Mouse (Mus musculus): Measurements from ENCODE around the gene Art2b. TPM values are rescaled to one million over a fixed set of nuclear protein-coding genes. Genes with fewer than 3 reads are reported as not detected.
"Not testable (repeated sequence)": the region's sequence is repeated elsewhere in the genome, so short reads cannot be mapped to it uniquely, and the experiment has no call there.

Gene Art2b
- total RNA-seq, 2 experiments from 2014 or later: not detected

GRCm38 (mm10) chr7:101559393-101559792 lies 26.0 kb downstream of the Art2b start:
- not testable (repeated sequence) for DNase-seq

- DNase-seq: no peak
Observed at GRCm38 (mm10) chr7:101557391-101557790, 28.0 kb downstream of the Art2b start.

- not testable (repeated sequence) for DNase-seq
Observed at GRCm38 (mm10) chr7:101555473-101555872, 29.9 kb downstream of the Art2b start.

GRCm38 (mm10) chr7:101551530-101551929 lies 33.9 kb downstream of the Art2b start:
- DNase-seq: no peak

- no peak for DNase-seq
Observed at GRCm38 (mm10) chr7:101550686-101551485, 34.5 kb downstream of the Art2b start.

GRCm38 (mm10) chr7:101549266-101549665 lies 36.1 kb downstream of the Art2b start:
- DNase-seq: no peak

- no peak for DNase-seq
Observed at GRCm38 (mm10) chr7:101547651-101548050, 37.7 kb downstream of the Art2b start.

GRCm38 (mm10) chr7:101541734-101542133 lies 43.7 kb downstream of the Art2b start:
- DNase-seq: no peak

- DNase-seq: peak; percentile 73 to 82
Observed at GRCm38 (mm10) chr7:101541132-101541531, 44.3 kb downstream of the Art2b start.

GRCm38 (mm10) chr7:101540684-101541083 lies 44.7 kb downstream of the Art2b start:
- DNase-seq: no peak

- no peak for DNase-seq
Observed at GRCm38 (mm10) chr7:101539774-101540173, 45.6 kb downstream of the Art2b start.

GRCm38 (mm10) chr7:101538141-101538933 lies 47.1 kb downstream of the Art2b start:
- peak; percentile 54 to 66 for DNase-seq

GRCm38 (mm10) chr7:101537541-101537940 lies 47.9 kb downstream of the Art2b start:
- peak in 1 of 2 experiments; percentile 22 for DNase-seq

- DNase-seq: peak; percentile 35 to 57
Observed at GRCm38 (mm10) chr7:101535517-101535916, 49.9 kb downstream of the Art2b start.

GRCm38 (mm10) chr7:101535102-101535501 lies 50.3 kb downstream of the Art2b start:
- peak in 1 of 2 experiments; percentile 28 for DNase-seq

GRCm38 (mm10) chr7:101534428-101534827 lies 51.0 kb downstream of the Art2b start:
- no peak for DNase-seq

Other genes with a start within 250 kb of the Art2b start
- 10 to 100 TPM; 30.0 to 35.4 TPM for gene Arap1, start 237.5 kb downstream of the Art2b start, total RNA-seq (2021)
- gene Gm45837, start 174.7 kb downstream of the Art2b start, total RNA-seq (2021): 1 to 10 TPM in 1 of 2 experiments, not detected in 1; 3.8 TPM
- 100 to 1,000 TPM; 163 to 207 TPM for gene Pde2a, start 163.9 kb downstream of the Art2b start, total RNA-seq (2021)
- gene Clpb, start 78.0 kb upstream of the Art2b start, total RNA-seq (2021): 10 to 100 TPM; 73.1 to 94.5 TPM
- gene Phox2a, start 232.7 kb upstream of the Art2b start, total RNA-seq (2021): 10 to 100 TPM; 17.3 to 19.4 TPM